Mouse (Mus musculus) midbrain, embryonic 15.5 days (tissue): ENCODE results near the gene Sox13. TPM values are rescaled to one million over a fixed set of nuclear protein-coding genes. Genes with fewer than 3 reads are reported as not detected.
A peak's percentile ranks its signal among the peaks of the same experiment; 100 is the strongest.

ENCODE experiments used
- ATAC-seq: fragments of 200-750 bp; cut with Nextera tagmentation; replicated peaks from 2 replicates; pipeline ENCODE4 v1.8.0; 2017; ENCODE audit warnings: moderate TSS enrichment
- H3K27ac ChIP-seq: fragments of 300-500 bp; sonication (generic); 2 replicates; pipeline ENCODE4 v1.5.1; 2015; ENCODE audit warnings: mild to moderate bottlenecking, inconsistent platforms
- H3K27me3 ChIP-seq: fragments of 300-500 bp; sonication (generic); replicated peaks from 2 replicates; pipeline ENCODE4 v1.6.1; 2015; ENCODE audit warnings: inconsistent platforms
- H3K36me3 ChIP-seq: fragments of 300-500 bp; sonication (generic); replicated peaks from 2 replicates; pipeline ENCODE4 v1.6.1; 2015; ENCODE audit warnings: inconsistent platforms
- H3K4me1 ChIP-seq: fragments of 300-500 bp; sonication (generic); 2 replicates; pipeline ENCODE4 v1.6.1; 2015; ENCODE audit warnings: inconsistent platforms
- H3K4me2 ChIP-seq: fragments of 300-500 bp; sonication (generic); 2 replicates; pipeline ENCODE4 v1.6.1; 2015; ENCODE audit warnings: inconsistent platforms, mild to moderate bottlenecking, moderate library complexity
- H3K4me3 ChIP-seq: fragments of 300-500 bp; sonication (generic); 2 replicates; pipeline ENCODE4 v1.5.1; 2015; ENCODE audit warnings: mild to moderate bottlenecking, inconsistent platforms
- H3K9ac ChIP-seq: fragments of 300-500 bp; sonication (generic); 2 replicates; pipeline ENCODE4 v1.6.1; 2015; ENCODE audit warnings: mild to moderate bottlenecking, inconsistent platforms
- H3K9me3 ChIP-seq: fragments of 300-500 bp; sonication (generic); 2 replicates; pipeline ENCODE4 v1.6.1; 2016; ENCODE audit warnings: inconsistent platforms
- WGBS: fragments of 180-500 bp; shearing (Covaris S2); methylation state at CpG from one replicate; pipeline ENCODE4 v1.1.7; 2015; ENCODE audit warnings: mixed read lengths; 5-methylcytosine and 5-hydroxymethylcytosine counted together
- polyA plus RNA-seq: library from polyadenylated mRNA; unstranded; fragments of >200 nt; fragmentation: Nextera tagmentation; extraction: Ambion mirVana; gene quantifications from 2 replicates; pipeline ENCODE4 v1.2.1, GENCODE M21; 2015

Gene Sox13
- polyA plus RNA-seq, 1 experiment from 2014 or later, result 7.4 TPM

GRCm38 (mm10) chr1:133372113-133372512, 52.1 kb downstream of the Sox13 start:
- Histone ChIP-seq H3K9me3 (no peaks in the 10 kb centered on the region), H3K27ac (no peak overlapping the region), H3K9ac (no peak overlapping the region), H3K4me1 (peaks cover 12% of the 10 kb centered on the region), H3K4me2 (no peak overlapping the region), H3K36me3 (no peaks in the 10 kb centered on the region), H3K4me3 (no peak overlapping the region), H3K27me3 (no peaks in the 10 kb centered on the region)
- 70% methylated on average over 8 of the region's 8 CpGs for WGBS
- no peak for ATAC-seq

- Histone ChIP-seq H3K9ac (no peak overlapping the region), H3K9me3 (no peaks in the 10 kb centered on the region), H3K27me3 (0 out of 2 replicates have a peak, but pooled peaks cover 3% of the 10 kb centered on the region), H3K4me2 (no peak overlapping the region), H3K36me3 (no peaks in the 10 kb centered on the region), H3K27ac (no peak overlapping the region), H3K4me3 (no peak overlapping the region), H3K4me1 (peaks cover 12% of the 10 kb centered on the region)
- ATAC-seq, result no peak
- 93% methylated on average over 6 of the region's 6 CpGs for WGBS
These were observed 52.7 kb downstream of the Sox13 start for GRCm38 (mm10) chr1:133371431-133371830.

- Histone ChIP-seq H3K36me3 (no peaks in the 10 kb centered on the region), H3K4me1 (peaks cover 12% of the 10 kb centered on the region), H3K27ac (no peak overlapping the region), H3K4me3 (no peak overlapping the region), H3K9me3 (no peaks in the 10 kb centered on the region), H3K4me2 (no peak overlapping the region), H3K9ac (no peak overlapping the region), H3K27me3 (peaks cover 9% of the 10 kb centered on the region; the same call in 1 of the 2 replicates)
- WGBS, result 82% methylated on average over 4 of the region's 4 CpGs
- ATAC-seq, result no peak
These were observed 53.8 kb downstream of the Sox13 start for GRCm38 (mm10) chr1:133370352-133370751.

- H3K27ac ChIP-seq, result no peak overlapping the region
- H3K9me3 ChIP-seq, result no peaks in the 10 kb centered on the region
- no peak for ATAC-seq
- H3K36me3 ChIP-seq, result no peaks in the 10 kb centered on the region
- peaks cover 21% of the 10 kb centered on the region for H3K27me3 ChIP-seq
- H3K4me1 ChIP-seq, result peaks cover 24% of the 10 kb centered on the region
- WGBS, result 64% methylated on average over 10 of the region's 10 CpGs
- no peak overlapping the region for H3K4me3 ChIP-seq
- no peak overlapping the region for H3K4me2 ChIP-seq
- no peak overlapping the region for H3K9ac ChIP-seq
These were observed 55.5 kb downstream of the Sox13 start for GRCm38 (mm10) chr1:133368644-133369043.

GRCm38 (mm10) chr1:133367606-133368488, 56.3 kb downstream of the Sox13 start:
- Histone ChIP-seq H3K9ac (0 out of 2 replicates have a peak overlapping the region, but pooled peaks have one; percentile 18), H3K4me3 (no peak overlapping the region), H3K9me3 (no peaks in the 10 kb centered on the region), H3K36me3 (no peaks in the 10 kb centered on the region), H3K4me1 (peaks cover 24% of the 10 kb centered on the region), H3K4me2 (no peak overlapping the region), H3K27ac (no peak overlapping the region), H3K27me3 (peaks cover 21% of the 10 kb centered on the region)
- 6% methylated on average over 11 of the region's 11 CpGs for WGBS
- no peak for ATAC-seq

GRCm38 (mm10) chr1:133366951-133367605, 57.1 kb downstream of the Sox13 start:
- Histone ChIP-seq H3K9ac (no peak overlapping the region), H3K4me3 (no peak overlapping the region), H3K4me1 (peaks cover 24% of the 10 kb centered on the region), H3K27ac (no peak overlapping the region), H3K36me3 (no peaks in the 10 kb centered on the region), H3K27me3 (peaks cover 21% of the 10 kb centered on the region), H3K4me2 (no peak overlapping the region), H3K9me3 (no peaks in the 10 kb centered on the region)
- ATAC-seq, result no peak
- 56% methylated on average over 10 of the region's 10 CpGs for WGBS

GRCm38 (mm10) chr1:133364890-133365289, 59.3 kb downstream of the Sox13 start:
- Histone ChIP-seq H3K4me2 (peak overlapping the region; percentile 88), H3K9ac (no peak overlapping the region), H3K4me1 (peaks cover 24% of the 10 kb centered on the region), H3K36me3 (no peaks in the 10 kb centered on the region), H3K4me3 (no peak overlapping the region), H3K9me3 (no peaks in the 10 kb centered on the region), H3K27me3 (peaks cover 21% of the 10 kb centered on the region), H3K27ac (no peak overlapping the region)
- ATAC-seq, result no peak
- 47% methylated on average over 2 of the region's 2 CpGs for WGBS

GRCm38 (mm10) chr1:133364022-133364630, 60.1 kb downstream of the Sox13 start:
- Histone ChIP-seq H3K9me3 (no peaks in the 10 kb centered on the region), H3K27me3 (peaks cover 21% of the 10 kb centered on the region), H3K4me2 (peak overlapping the region; percentile 88), H3K4me1 (peaks cover 24% of the 10 kb centered on the region), H3K9ac (peak overlapping the region; percentile 66), H3K4me3 (peak overlapping the region; percentile 70), H3K36me3 (no peaks in the 10 kb centered on the region), H3K27ac (peak overlapping the region; percentile 55)
- ATAC-seq, result peak; percentile 44
- 2% methylated on average over 27 of the region's 27 CpGs for WGBS

- H3K36me3 ChIP-seq, result no peaks in the 10 kb centered on the region
- H3K4me2 ChIP-seq, result peak within 1 kb of the TSS; percentile 88
- peaks cover 21% of the 10 kb centered on the region for H3K27me3 ChIP-seq
- peak within 1 kb of the TSS; percentile 70 for H3K4me3 ChIP-seq
- H3K9me3 ChIP-seq, result no peaks in the 10 kb centered on the region
- under 1% methylated on average over 52 of the region's 52 CpGs for WGBS
- peak within 1 kb of the TSS; percentile 55 for H3K27ac ChIP-seq
- peak; percentile 84 for ATAC-seq
- H3K9ac ChIP-seq, result peak within 1 kb of the TSS; percentile 66
- H3K4me1 ChIP-seq, result peaks cover 23% of the 10 kb centered on the region
These were observed 60.7 kb downstream of the Sox13 start, which contains the start of gene Etnk2 for GRCm38 (mm10) chr1:133363276-133364021. Gene Etnk2, plus strand, starts transcription at chr1:133363572.

- H3K27me3 ChIP-seq, result peaks cover 21% of the 10 kb centered on the region
- no peaks in the 10 kb centered on the region for H3K9me3 ChIP-seq
- H3K36me3 ChIP-seq, result no peaks in the 10 kb centered on the region
- H3K9ac ChIP-seq, result no peak overlapping the region
- 91% methylated on average over 5 of the region's 5 CpGs for WGBS
- no peak overlapping the region for H3K4me3 ChIP-seq
- no peak for ATAC-seq
- H3K4me2 ChIP-seq, result no peak overlapping the region
- no peak overlapping the region for H3K27ac ChIP-seq
- peaks cover 12% of the 10 kb centered on the region for H3K4me1 ChIP-seq
These were observed 62.1 kb downstream of the Sox13 start for GRCm38 (mm10) chr1:133362103-133362502.

GRCm38 (mm10) chr1:133361006-133361405, 63.2 kb downstream of the Sox13 start:
- Histone ChIP-seq H3K9me3 (no peaks in the 10 kb centered on the region), H3K27ac (no peak overlapping the region), H3K9ac (no peak overlapping the region), H3K36me3 (no peaks in the 10 kb centered on the region), H3K4me1 (peaks cover 12% of the 10 kb centered on the region), H3K4me3 (no peak overlapping the region), H3K4me2 (no peak overlapping the region), H3K27me3 (peaks cover 18% of the 10 kb centered on the region)
- 95% methylated on average over 6 of the region's 6 CpGs for WGBS
- ATAC-seq, result no peak
